Mouse (Mus musculus): ENCODE measurements around the gene Fhl3.
"Not testable (repeated sequence)": the region's sequence is repeated elsewhere in the genome, so short reads cannot be mapped to it uniquely, and the experiment has no call there.

Fhl3 gene

GRCm38 (mm10) chr4:124708518-124709477 lies 8.3 kb downstream of the Fhl3 start:
- TF ChIP-seq POU5F1 (IDR thresholded peaks at IDR 0.05; ENCODE audit: borderline replicate concordance, low read length) (no peak), CTCF (conservative IDR thresholded peaks at IDR 0.05; ENCODE audit: low read length) (no peak), NANOG (IDR thresholded peaks at IDR 0.05; ENCODE audit: borderline replicate concordance, low read length) (no peak)
- H3K36me3 ChIP-seq (ENCODE audit: insufficient read depth, low read length): peaks cover 17% of the 10 kb centered on the region

GRCm38 (mm10) chr4:124709961-124710446 lies 9.5 kb downstream of the Fhl3 start:
- Histone ChIP-seq H3K36me3 (ENCODE audit: insufficient read depth, low read length) (peaks cover 17% of the 10 kb centered on the region), H3K4me3 (replicated peaks; ENCODE audit: low read length) (peak overlapping the region; percentile 70), H3K9me3 (ENCODE audit: low read length) (no peaks in the 10 kb centered on the region), H3K4me1 (replicated peaks; ENCODE audit: low read depth, low read length) (peaks cover 73% of the 10 kb centered on the region), H3K27me3 (ENCODE audit: insufficient read depth, low read length) (peaks cover 1% of the 10 kb centered on the region; the same call in 1 of the 2 replicates)
- TF ChIP-seq NANOG (IDR thresholded peaks at IDR 0.05; ENCODE audit: borderline replicate concordance, low read length): peak; percentile 75; the same call in 1 of the 2 replicates
- TF ChIP-seq CTCF (conservative IDR thresholded peaks at IDR 0.05; ENCODE audit: low read length): no peak

More at GRCm38 (mm10) chr4:124708518-124709477, 8.3 kb downstream of the Fhl3 start:
- peak overlapping the region; percentile 73 for H3K4me3 ChIP-seq (replicated peaks; ENCODE audit: low read length)
- H3K9me3 ChIP-seq (ENCODE audit: low read length): no peaks in the 10 kb centered on the region
- H3K4me1 ChIP-seq (replicated peaks; ENCODE audit: low read depth, low read length): peaks cover 81% of the 10 kb centered on the region
- peaks cover 8% of the 10 kb centered on the region for H3K27me3 ChIP-seq (ENCODE audit: insufficient read depth, low read length)

- TF ChIP-seq NANOG (IDR thresholded peaks at IDR 0.05; ENCODE audit: borderline replicate concordance, low read length) (no peak), POU5F1 (IDR thresholded peaks at IDR 0.05; ENCODE audit: borderline replicate concordance, low read length) (no peak), CTCF (conservative IDR thresholded peaks at IDR 0.05; ENCODE audit: low read length) (peak; percentile 65)
- Histone ChIP-seq H3K9me3 (ENCODE audit: low read length) (no peaks in the 10 kb centered on the region), H3K27me3 (ENCODE audit: insufficient read depth, low read length) (no peaks in the 10 kb centered on the region), H3K4me3 (replicated peaks; ENCODE audit: low read length) (0 out of 2 replicates have a peak overlapping the region, but pooled peaks have one; percentile 70), H3K4me1 (replicated peaks; ENCODE audit: low read depth, low read length) (peaks cover 71% of the 10 kb centered on the region), H3K36me3 (ENCODE audit: insufficient read depth, low read length) (peaks cover 16% of the 10 kb centered on the region)
These were observed 10.3 kb downstream of the Fhl3 start for GRCm38 (mm10) chr4:124710776-124711291.

- Histone ChIP-seq H3K36me3 (ENCODE audit: insufficient read depth, low read length) (peaks cover 23% of the 10 kb centered on the region), H3K27me3 (ENCODE audit: insufficient read depth, low read length) (no peaks in the 10 kb centered on the region), H3K4me3 (replicated peaks; ENCODE audit: low read length) (no peak overlapping the region), H3K9me3 (ENCODE audit: low read length) (no peaks in the 10 kb centered on the region), H3K4me1 (replicated peaks; ENCODE audit: low read depth, low read length) (peaks cover 59% of the 10 kb centered on the region)
- TF ChIP-seq NANOG (IDR thresholded peaks at IDR 0.05; ENCODE audit: borderline replicate concordance, low read length): no peak
- no peak for TF ChIP-seq POU5F1 (IDR thresholded peaks at IDR 0.05; ENCODE audit: borderline replicate concordance, low read length)
- no peak for TF ChIP-seq CTCF (conservative IDR thresholded peaks at IDR 0.05; ENCODE audit: low read length)
These were observed 12.1 kb downstream of the Fhl3 start for GRCm38 (mm10) chr4:124712618-124713017.

GRCm38 (mm10) chr4:124713850-124714249 lies 13.3 kb downstream of the Fhl3 start:
- not testable (repeated sequence) for H3K9me3 ChIP-seq (ENCODE audit: low read length); H3K4me3 ChIP-seq (replicated peaks; ENCODE audit: low read length); H3K27me3 ChIP-seq (ENCODE audit: insufficient read depth, low read length)
- peaks cover 35% of the 10 kb centered on the region for H3K36me3 ChIP-seq (ENCODE audit: insufficient read depth, low read length)
- H3K4me1 ChIP-seq (replicated peaks; ENCODE audit: low read depth, low read length): peaks cover 49% of the 10 kb centered on the region

- Histone ChIP-seq H3K4me1 (replicated peaks; ENCODE audit: low read depth, low read length) (peaks cover 41% of the 10 kb centered on the region), H3K4me3 (replicated peaks; ENCODE audit: low read length) (peak within 1 kb of the TSS; percentile 99), H3K9me3 (ENCODE audit: low read length) (no peaks in the 10 kb centered on the region), H3K27me3 (ENCODE audit: insufficient read depth, low read length) (no peaks in the 10 kb centered on the region), H3K36me3 (ENCODE audit: insufficient read depth, low read length) (peaks cover 44% of the 10 kb centered on the region)
- TF ChIP-seq POU5F1 (IDR thresholded peaks at IDR 0.05; ENCODE audit: borderline replicate concordance, low read length): no peak; the same call in 1 of the 2 replicates
- no peak for TF ChIP-seq NANOG (IDR thresholded peaks at IDR 0.05; ENCODE audit: borderline replicate concordance, low read length)
- peak; percentile 30 for TF ChIP-seq CTCF (conservative IDR thresholded peaks at IDR 0.05; ENCODE audit: low read length)
These were observed 14.3 kb downstream of the Fhl3 start, which contains the start of gene Sf3a3 for GRCm38 (mm10) chr4:124714545-124715481. Gene Sf3a3, plus strand, starts transcription at chr4:124714776.

- H3K36me3 ChIP-seq (ENCODE audit: insufficient read depth, low read length): peaks cover 86% of the 10 kb centered on the region
- no peak for TF ChIP-seq POU5F1 (IDR thresholded peaks at IDR 0.05; ENCODE audit: borderline replicate concordance, low read length)
- no peak for TF ChIP-seq CTCF (conservative IDR thresholded peaks at IDR 0.05; ENCODE audit: low read length)
- no peak for TF ChIP-seq NANOG (IDR thresholded peaks at IDR 0.05; ENCODE audit: borderline replicate concordance, low read length)
- H3K27me3 ChIP-seq (ENCODE audit: insufficient read depth, low read length): no peaks in the 10 kb centered on the region
- H3K4me3 ChIP-seq (replicated peaks; ENCODE audit: low read length): no peak overlapping the region
- H3K4me1 ChIP-seq (replicated peaks; ENCODE audit: low read depth, low read length): peaks cover 15% of the 10 kb centered on the region
- H3K9me3 ChIP-seq (ENCODE audit: low read length): no peaks in the 10 kb centered on the region
These were observed 18.6 kb downstream of the Fhl3 start for GRCm38 (mm10) chr4:124719101-124719500.

GRCm38 (mm10) chr4:124726121-124726520 lies 25.6 kb downstream of the Fhl3 start:
- Histone ChIP-seq H3K36me3 (ENCODE audit: insufficient read depth, low read length) (peaks cover 100% of the 10 kb centered on the region), H3K9me3 (ENCODE audit: low read length) (no peaks in the 10 kb centered on the region), H3K4me1 (replicated peaks; ENCODE audit: low read depth, low read length) (peaks cover 19% of the 10 kb centered on the region), H3K4me3 (replicated peaks; ENCODE audit: low read length) (no peak overlapping the region), H3K27me3 (ENCODE audit: insufficient read depth, low read length) (no peaks in the 10 kb centered on the region)
- TF ChIP-seq CTCF (conservative IDR thresholded peaks at IDR 0.05; ENCODE audit: low read length) (no peak), POU5F1 (IDR thresholded peaks at IDR 0.05; ENCODE audit: borderline replicate concordance, low read length) (no peak), NANOG (IDR thresholded peaks at IDR 0.05; ENCODE audit: borderline replicate concordance, low read length) (no peak)
